Mouse (Mus musculus): ENCODE measurements around the gene Rhcg.

- TF ChIP-seq EP300 (IDR thresholded peaks at IDR 0.05; ENCODE audit: low read depth) = no peak
- TF ChIP-seq CTCF (IDR thresholded peaks at IDR 0.05; ENCODE audit: low read depth) = no peak
These were observed 49.2 kb downstream of the Rhcg start for GRCm38 (mm10) chr7:79568212-79568611.

All from liver, postnatal 0 days (tissue).